Mouse (Mus musculus) adrenal gland, postnatal 10 days (tissue): ENCODE results near the gene Apobec4. TPM values are rescaled to one million over a fixed set of nuclear protein-coding genes. Genes with fewer than 3 reads are reported as not detected.

ENCODE experiments used
- total RNA-seq, 2 experiments: library from RNA; stranded (reverse); gene quantifications; 2 replicates each; pipeline ENCODE4 v1.2.3; 2021

Apobec4 gene
- total RNA-seq, 2 experiments from 2014 or later = not detected

Other genes starting within 250 kb of the Apobec4 start
- gene Rgl1, start 15.8 kb downstream of the Apobec4 start, total RNA-seq = 10 to 100 TPM; 37.0 to 57.0 TPM
- 100 to 1,000 TPM; 106 to 107 TPM for gene Arpc5, start 16.0 kb downstream of the Apobec4 start, total RNA-seq
- 1 to 10 TPM; 5.1 to 7.8 TPM for gene Ncf2, start 49.6 kb downstream of the Apobec4 start, total RNA-seq
- gene Smg7, start 152.1 kb downstream of the Apobec4 start, total RNA-seq = 10 to 100 TPM; 44.7 to 51.1 TPM
- gene Nmnat2, start 204.4 kb downstream of the Apobec4 start, total RNA-seq = 1 to 10 TPM; 2.1 to 5.1 TPM